Mouse (Mus musculus): Measurements from ENCODE around the gene L2hgdh. TPM values are rescaled to one million over a fixed set of nuclear protein-coding genes. Genes with fewer than 3 reads are reported as not detected.
A peak's percentile ranks its signal among the peaks of the same experiment; 100 is the strongest.

The L2hgdh gene
- polyA plus RNA-seq, 1 experiment from 2014 or later: 10.8 TPM

DNA sequence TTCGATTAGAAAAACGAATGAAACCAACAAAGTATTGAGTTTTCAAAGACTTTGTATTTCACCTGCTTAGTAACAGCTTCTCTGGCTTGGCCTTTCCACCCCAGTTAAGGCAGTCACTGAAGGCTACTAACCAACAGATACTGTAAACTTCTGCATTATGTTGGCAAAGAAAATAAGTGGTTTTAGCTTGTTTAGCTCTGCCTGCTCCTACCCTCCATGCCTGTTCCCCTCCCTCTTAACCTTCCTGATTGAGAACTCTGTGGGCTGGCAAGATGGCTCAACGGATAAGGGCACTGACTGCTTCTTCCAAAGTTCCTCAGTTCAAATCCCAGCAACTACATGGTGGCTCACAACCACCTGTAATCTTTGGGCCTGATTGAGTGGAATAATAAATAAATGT, 9.2 kb upstream of the L2hgdh start:
- no peaks in the 10 kb centered on the region for H3K36me3 ChIP-seq (ENCODE audit: control insufficient read depth, insufficient read depth, low read length)
- 90% methylated on average over 3 of the region's 3 CpGs for WGBS
- ATAC-seq (ENCODE audit: low FRiP score, low TSS enrichment): no peak

DNA sequence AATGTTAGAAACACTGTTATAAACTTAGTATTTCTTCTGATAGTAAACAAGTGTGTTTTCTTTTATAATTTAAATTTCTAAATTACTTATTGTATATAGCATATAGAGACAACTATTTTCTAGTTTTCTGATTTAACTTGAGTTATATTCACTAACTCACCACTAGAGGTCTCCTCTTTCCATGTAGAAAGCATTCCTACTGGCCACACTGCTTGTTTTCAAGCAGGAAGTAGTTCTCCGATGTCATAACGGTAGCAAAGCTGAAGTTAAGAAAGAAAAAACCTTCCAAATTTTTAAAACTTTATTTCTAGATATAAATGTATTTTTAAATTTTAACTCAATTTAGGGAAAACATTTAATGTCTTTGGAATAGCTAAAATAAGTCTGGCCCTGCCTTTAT, 8.8 kb upstream of the L2hgdh start:
- H3K36me3 ChIP-seq (ENCODE audit: control insufficient read depth, insufficient read depth, low read length): no peaks in the 10 kb centered on the region
- no peak overlapping the region for H3K4me3 ChIP-seq (replicated peaks; ENCODE audit: low read depth, low read length)
- no peaks in the 10 kb centered on the region for H3K9me3 ChIP-seq (ENCODE audit: control insufficient read depth, low read length)
- ATAC-seq (ENCODE audit: low FRiP score, low TSS enrichment) (no peak), DNase-seq (peak; percentile 84)
- no peak overlapping the region for H3K4me2 ChIP-seq (ENCODE audit: low read length)
- H3K4me1 ChIP-seq (ENCODE audit: control insufficient read depth, insufficient read depth, low read length): no peaks in the 10 kb centered on the region
- H3K27ac ChIP-seq (replicated peaks; ENCODE audit: low read depth, low read length): no peak overlapping the region
- H3K9ac ChIP-seq (replicated peaks; ENCODE audit: low read length): no peak overlapping the region
- WGBS: 12% methylated on average over 2 of the region's 2 CpGs
- no peaks in the 10 kb centered on the region for H3K27me3 ChIP-seq (ENCODE audit: control insufficient read depth, insufficient read depth, low read length)

More for the DNA sequence above, 9.2 kb upstream of the L2hgdh start:
- Histone ChIP-seq H3K27me3 (ENCODE audit: control insufficient read depth, insufficient read depth, low read length) (no peaks in the 10 kb centered on the region), H3K4me1 (ENCODE audit: control insufficient read depth, insufficient read depth, low read length) (no peaks in the 10 kb centered on the region), H3K4me3 (replicated peaks; ENCODE audit: low read depth, low read length) (no peak overlapping the region), H3K27ac (replicated peaks; ENCODE audit: low read depth, low read length) (no peak overlapping the region), H3K4me2 (ENCODE audit: low read length) (no peak overlapping the region), H3K9ac (replicated peaks; ENCODE audit: low read length) (no peak overlapping the region), H3K9me3 (ENCODE audit: control insufficient read depth, low read length) (no peaks in the 10 kb centered on the region)
- no peak for DNase-seq

DNA sequence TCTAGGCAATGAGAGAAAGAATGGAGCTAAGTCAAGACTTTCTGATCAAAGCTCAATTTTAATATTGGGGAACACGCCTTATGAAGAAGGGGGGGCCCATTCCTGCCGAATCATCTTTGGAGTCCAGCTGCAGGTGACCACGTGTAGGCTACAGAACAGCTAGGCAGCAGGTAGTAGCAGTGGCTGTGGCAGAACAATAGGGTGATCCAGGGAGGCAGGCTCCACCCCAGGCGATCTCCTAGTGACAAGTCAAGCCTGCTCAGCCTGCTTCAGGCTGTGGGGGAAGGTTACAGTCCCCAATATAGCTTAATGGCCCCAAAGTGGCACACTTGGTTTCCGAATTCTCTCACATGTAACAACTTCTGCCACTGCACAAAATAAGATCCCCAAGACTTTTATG, 7.5 kb upstream of the L2hgdh start:
- no peak overlapping the region for H3K9ac ChIP-seq (replicated peaks; ENCODE audit: low read length)
- H3K27ac ChIP-seq (replicated peaks; ENCODE audit: low read depth, low read length): no peak overlapping the region
- H3K4me3 ChIP-seq (replicated peaks; ENCODE audit: low read depth, low read length): no peak overlapping the region
- no peaks in the 10 kb centered on the region for H3K36me3 ChIP-seq (ENCODE audit: control insufficient read depth, insufficient read depth, low read length)
- no peak for ATAC-seq (ENCODE audit: low FRiP score, low TSS enrichment)
- no peaks in the 10 kb centered on the region for H3K27me3 ChIP-seq (ENCODE audit: control insufficient read depth, insufficient read depth, low read length)
- DNase-seq: no peak
- H3K4me1 ChIP-seq (ENCODE audit: control insufficient read depth, insufficient read depth, low read length): no peaks in the 10 kb centered on the region
- 49% methylated on average over 5 of the region's 5 CpGs for WGBS
- H3K9me3 ChIP-seq (ENCODE audit: control insufficient read depth, low read length): no peaks in the 10 kb centered on the region
- no peak overlapping the region for H3K4me2 ChIP-seq (ENCODE audit: low read length)

DNA sequence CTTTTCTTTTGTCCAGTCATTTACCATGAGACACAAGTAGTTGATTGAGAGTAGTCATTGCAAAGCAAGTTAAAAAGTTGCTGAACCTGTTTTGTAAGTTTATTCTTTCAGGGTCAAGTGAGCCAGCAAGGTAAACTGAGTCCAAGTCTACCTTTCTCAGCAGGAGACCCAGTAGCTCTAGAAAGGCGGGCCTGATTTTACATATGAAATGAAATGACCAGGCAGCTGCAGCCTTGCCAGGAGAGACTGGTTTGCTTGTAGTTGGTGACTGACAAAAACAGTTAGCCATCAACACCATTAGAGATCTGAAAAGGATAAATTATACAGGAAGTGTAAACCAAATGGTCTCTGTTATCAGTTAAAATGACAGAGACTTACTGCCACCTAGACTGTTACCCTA, 5.6 kb upstream of the L2hgdh start:
- Histone ChIP-seq H3K9ac (replicated peaks; ENCODE audit: low read length) (no peak overlapping the region), H3K27ac (replicated peaks; ENCODE audit: low read depth, low read length) (no peak overlapping the region), H3K36me3 (ENCODE audit: control insufficient read depth, insufficient read depth, low read length) (no peaks in the 10 kb centered on the region), H3K27me3 (ENCODE audit: control insufficient read depth, insufficient read depth, low read length) (no peaks in the 10 kb centered on the region), H3K4me1 (ENCODE audit: control insufficient read depth, insufficient read depth, low read length) (peaks cover 3% of the 10 kb centered on the region; the same call in 1 of the 2 replicates), H3K4me2 (ENCODE audit: low read length) (no peak overlapping the region), H3K4me3 (replicated peaks; ENCODE audit: low read depth, low read length) (no peak overlapping the region), H3K9me3 (ENCODE audit: control insufficient read depth, low read length) (no peaks in the 10 kb centered on the region)
- DNase-seq: no peak
- no peak for ATAC-seq (ENCODE audit: low FRiP score, low TSS enrichment)
- 71% methylated on average over 1 of the region's 1 CpGs for WGBS

DNA sequence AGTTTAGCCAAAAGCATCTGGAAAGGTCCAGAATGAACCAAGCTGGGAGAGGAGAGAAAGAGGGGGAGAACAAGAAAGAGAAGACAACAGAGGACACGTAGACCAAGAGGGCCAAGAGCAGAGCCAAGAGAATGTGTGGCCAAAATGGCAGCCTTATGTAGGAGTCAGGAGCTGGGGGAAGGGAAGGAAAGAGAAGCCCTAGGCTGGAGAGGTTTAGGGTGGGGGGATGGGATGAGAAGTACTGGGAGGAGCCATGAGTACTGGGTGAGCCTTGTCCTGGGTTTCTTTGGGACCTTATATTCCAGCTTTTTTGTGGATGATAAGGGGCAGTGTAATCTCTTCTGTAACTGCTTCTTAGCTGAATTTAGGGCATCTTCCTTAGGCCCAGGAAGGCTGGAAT, 4.6 kb upstream of the L2hgdh start:
- Histone ChIP-seq H3K27ac (replicated peaks; ENCODE audit: low read depth, low read length) (no peak overlapping the region), H3K4me3 (replicated peaks; ENCODE audit: low read depth, low read length) (no peak overlapping the region), H3K27me3 (ENCODE audit: control insufficient read depth, insufficient read depth, low read length) (no peaks in the 10 kb centered on the region), H3K9ac (replicated peaks; ENCODE audit: low read length) (no peak overlapping the region), H3K36me3 (ENCODE audit: control insufficient read depth, insufficient read depth, low read length) (no peaks in the 10 kb centered on the region), H3K9me3 (ENCODE audit: control insufficient read depth, low read length) (no peaks in the 10 kb centered on the region), H3K4me1 (ENCODE audit: control insufficient read depth, insufficient read depth, low read length) (peaks cover 4% of the 10 kb centered on the region; the same call in 1 of the 2 replicates), H3K4me2 (ENCODE audit: low read length) (no peak overlapping the region)
- WGBS: 91% methylated on average over 1 of the region's 1 CpGs
- ATAC-seq (ENCODE audit: low FRiP score, low TSS enrichment): no peak
- DNase-seq: no peak

DNA sequence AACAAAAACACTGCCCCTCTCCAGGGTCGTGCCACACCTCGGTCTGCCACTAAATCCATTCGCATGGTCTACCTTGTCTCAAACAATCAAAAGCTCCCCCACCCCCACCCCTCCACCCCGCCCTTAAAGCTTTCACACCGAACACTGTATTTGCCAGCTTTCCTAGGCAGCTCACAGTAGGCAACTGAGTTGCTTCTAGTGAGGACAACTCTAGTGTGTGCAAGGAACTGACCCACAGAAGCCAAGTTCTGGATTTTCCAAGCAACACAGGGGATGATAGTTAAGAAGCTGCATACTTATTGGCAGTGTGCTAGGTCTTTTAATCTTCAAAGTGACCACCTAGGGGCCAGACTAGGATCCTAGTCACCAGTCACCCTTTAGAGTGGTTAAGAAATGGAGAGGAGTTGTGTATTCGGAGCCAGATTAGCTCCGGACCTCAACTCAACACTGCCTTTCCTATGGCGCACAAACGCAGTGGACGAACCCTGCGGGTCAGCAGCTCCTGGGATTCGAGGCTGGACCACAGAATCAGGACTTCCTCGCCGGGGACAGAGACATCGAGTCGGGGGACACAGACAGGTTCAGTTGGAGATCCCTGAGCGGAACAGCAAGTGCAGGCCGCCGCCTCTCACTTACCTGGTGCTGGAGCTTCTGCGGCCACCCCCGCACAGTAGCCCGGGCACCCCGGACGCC, 509 bp downstream of the L2hgdh start:
- WGBS: 4% methylated on average over 24 of the region's 24 CpGs
- Histone ChIP-seq H3K27ac (replicated peaks; ENCODE audit: low read depth, low read length) (peak overlapping the region; percentile 85), H3K27me3 (ENCODE audit: control insufficient read depth, insufficient read depth, low read length) (no peaks in the 10 kb centered on the region), H3K9me3 (ENCODE audit: control insufficient read depth, low read length) (0 out of 2 replicates have a peak, but pooled peaks cover 3% of the 10 kb centered on the region), H3K4me2 (ENCODE audit: low read length) (peak overlapping the region; percentile 95), H3K36me3 (ENCODE audit: control insufficient read depth, insufficient read depth, low read length) (0 out of 2 replicates have a peak, but pooled peaks cover 6% of the 10 kb centered on the region), H3K9ac (replicated peaks; ENCODE audit: low read length) (peak overlapping the region; percentile 73), H3K4me3 (replicated peaks; ENCODE audit: low read depth, low read length) (peak overlapping the region; percentile 77), H3K4me1 (ENCODE audit: control insufficient read depth, insufficient read depth, low read length) (peaks cover 12% of the 10 kb centered on the region)
- ATAC-seq (ENCODE audit: low FRiP score, low TSS enrichment): no peak
- DNase-seq: no peak

DNA sequence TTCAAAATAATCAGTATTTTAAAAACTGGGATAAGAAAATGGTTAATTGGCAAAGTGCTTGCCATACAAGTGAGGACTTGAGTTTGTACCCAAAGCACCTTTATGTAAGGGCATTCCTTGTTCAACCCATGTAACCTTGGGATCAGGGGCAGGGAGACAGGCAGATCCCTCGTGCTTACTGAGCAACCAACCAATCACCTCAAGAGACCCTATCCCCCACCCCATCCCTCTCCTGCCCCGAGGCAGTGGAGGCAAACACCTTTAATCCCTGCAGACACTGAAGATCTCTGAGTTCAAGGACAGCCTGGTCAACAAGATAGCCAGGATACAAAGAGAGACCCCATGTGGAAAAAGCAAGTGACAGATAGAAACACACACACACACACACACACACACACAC, 1.3 kb downstream of the L2hgdh start:
- ATAC-seq (ENCODE audit: low FRiP score, low TSS enrichment) (no peak), DNase-seq (no peak)
- Histone ChIP-seq H3K27me3 (ENCODE audit: control insufficient read depth, insufficient read depth, low read length) (no peaks in the 10 kb centered on the region), H3K27ac (replicated peaks; ENCODE audit: low read depth, low read length) (no peak overlapping the region), H3K36me3 (ENCODE audit: control insufficient read depth, insufficient read depth, low read length) (0 out of 2 replicates have a peak, but pooled peaks cover 7% of the 10 kb centered on the region), H3K4me2 (ENCODE audit: low read length) (peak overlapping the region; percentile 95), H3K4me1 (ENCODE audit: control insufficient read depth, insufficient read depth, low read length) (peaks cover 12% of the 10 kb centered on the region), H3K4me3 (replicated peaks; ENCODE audit: low read depth, low read length) (peak overlapping the region; percentile 77; the same call in 1 of the 2 replicates), H3K9ac (replicated peaks; ENCODE audit: low read length) (no peak overlapping the region), H3K9me3 (ENCODE audit: control insufficient read depth, low read length) (0 out of 2 replicates have a peak, but pooled peaks cover 3% of the 10 kb centered on the region)
- WGBS: 59% methylated on average over 2 of the region's 2 CpGs

DNA sequence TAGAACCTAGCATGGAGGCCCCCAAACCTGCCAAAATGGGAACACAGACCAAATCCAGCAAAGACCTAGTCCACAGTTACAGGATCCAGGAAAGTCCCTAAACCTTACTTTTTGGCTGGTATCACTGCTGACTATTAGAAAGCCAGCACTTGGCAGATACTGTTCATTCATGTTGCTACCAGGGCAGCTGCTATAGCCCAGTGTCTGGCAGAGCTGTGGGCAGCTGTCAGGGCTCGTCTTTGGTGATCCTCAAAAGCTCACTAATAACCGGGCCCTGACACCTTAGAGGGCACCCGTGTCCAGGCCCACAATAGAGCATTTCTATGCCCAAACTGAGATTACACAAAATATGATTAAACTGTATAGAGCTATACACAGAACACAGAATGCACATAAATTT, 1.8 kb downstream of the L2hgdh start:
- 88% methylated on average over 3 of the region's 3 CpGs for WGBS
- Histone ChIP-seq H3K27me3 (ENCODE audit: control insufficient read depth, insufficient read depth, low read length) (no peaks in the 10 kb centered on the region), H3K4me1 (ENCODE audit: control insufficient read depth, insufficient read depth, low read length) (peaks cover 12% of the 10 kb centered on the region), H3K4me3 (replicated peaks; ENCODE audit: low read depth, low read length) (no peak overlapping the region), H3K9me3 (ENCODE audit: control insufficient read depth, low read length) (0 out of 2 replicates have a peak, but pooled peaks cover 3% of the 10 kb centered on the region), H3K4me2 (ENCODE audit: low read length) (no peak overlapping the region), H3K27ac (replicated peaks; ENCODE audit: low read depth, low read length) (no peak overlapping the region), H3K9ac (replicated peaks; ENCODE audit: low read length) (no peak overlapping the region), H3K36me3 (ENCODE audit: control insufficient read depth, insufficient read depth, low read length) (0 out of 2 replicates have a peak, but pooled peaks cover 10% of the 10 kb centered on the region)
- DNase-seq: no peak
- no peak for ATAC-seq (ENCODE audit: low FRiP score, low TSS enrichment)

DNA sequence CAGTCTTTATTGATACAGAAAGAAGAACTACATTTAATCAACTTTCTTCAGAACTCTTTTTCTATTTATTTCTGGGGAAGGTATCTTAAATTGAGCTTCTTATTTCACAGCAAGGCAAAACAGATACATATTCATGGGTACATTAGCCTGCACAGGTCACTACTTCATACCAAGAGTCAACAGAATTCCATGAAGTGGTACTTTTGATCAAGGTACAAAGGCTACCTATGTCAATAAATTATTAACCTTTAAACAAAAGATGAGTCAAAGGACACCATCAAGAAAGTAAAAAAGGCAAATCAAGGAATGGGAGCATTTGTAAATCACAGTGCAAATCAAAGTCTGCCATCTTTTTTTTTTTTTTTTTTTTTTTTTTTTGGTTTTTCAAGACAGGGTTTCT, 11.0 kb downstream of the L2hgdh start:
- Histone ChIP-seq H3K9ac (replicated peaks; ENCODE audit: low read length) (no peak overlapping the region), H3K9me3 (ENCODE audit: control insufficient read depth, low read length) (no peaks in the 10 kb centered on the region), H3K27ac (replicated peaks; ENCODE audit: low read depth, low read length) (no peak overlapping the region), H3K36me3 (ENCODE audit: control insufficient read depth, insufficient read depth, low read length) (peaks cover 13% of the 10 kb centered on the region; the same call in 1 of the 2 replicates), H3K4me1 (ENCODE audit: control insufficient read depth, insufficient read depth, low read length) (no peaks in the 10 kb centered on the region), H3K27me3 (ENCODE audit: control insufficient read depth, insufficient read depth, low read length) (no peaks in the 10 kb centered on the region), H3K4me3 (replicated peaks; ENCODE audit: low read depth, low read length) (no peak overlapping the region), H3K4me2 (ENCODE audit: low read length) (no peak overlapping the region)
- ATAC-seq (ENCODE audit: low FRiP score, low TSS enrichment) (no peak), DNase-seq (no peak)

All from midbrain, embryonic 14.5 days (tissue).